Mouse (Mus musculus) ES-E14 (cell line): ENCODE data around the gene Szrd1. TPM values are rescaled to one million over a fixed set of nuclear protein-coding genes. Genes with fewer than 3 reads are reported as not detected.

Source experiments
- DNase-seq: peaks from one replicate; pipeline ENCODE4 v3.0.0-alpha.2; 2013; ENCODE audit warnings: low read depth, low spot score
- H3K27ac ChIP-seq: 2 replicates; pipeline ENCODE4 v1.5.1; 2012; ENCODE audit warnings: low read depth, mild to moderate bottlenecking, low read length, moderate library complexity, mixed read lengths; ENCODE audit not compliant: poor library complexity, insufficient read depth, severe bottlenecking
- H3K36me3 ChIP-seq: 2 replicates; pipeline ENCODE4 v1.6.1; 2012; ENCODE audit warnings: mild to moderate bottlenecking, low read length, moderate library complexity, mixed read lengths; ENCODE audit not compliant: control insufficient read depth, poor library complexity, insufficient read depth, severe bottlenecking
- H3K4me1 ChIP-seq, 2 experiments: fragments of 150-350 bp in 1 of 2; sonication (generic) in 1 of 2; 2 replicates each; pipeline ENCODE4 v1.6.1; 2012; ENCODE audit warnings: low read length in 2 of 2, mild to moderate bottlenecking in 1 of 2, mixed read lengths in 1 of 2; ENCODE audit not compliant: control insufficient read depth in 2 of 2, insufficient read depth in 2 of 2, poor library complexity in 1 of 2
- H3K4me3 ChIP-seq, 2 experiments: fragments of 150-350 bp in 1 of 2; sonication (generic) in 1 of 2; 2 replicates each; pipeline ENCODE4 v1.5.1; 2012; ENCODE audit warnings: low read length in 2 of 2, low read depth in 1 of 2, mild to moderate bottlenecking in 1 of 2, mixed read lengths in 1 of 2; ENCODE audit not compliant: insufficient read depth in 1 of 2, poor library complexity in 1 of 2, severe bottlenecking in 1 of 2
- H3K9ac ChIP-seq: 2 replicates; pipeline ENCODE4 v1.6.1; 2012; ENCODE audit warnings: low read depth, mild to moderate bottlenecking, low read length, mixed read lengths; ENCODE audit not compliant: poor library complexity, insufficient read depth, severe bottlenecking
- H3K9me3 ChIP-seq: fragments of 150-350 bp; sonication (generic); 2 replicates; pipeline ENCODE4 v1.6.1; 2012; ENCODE audit warnings: low read depth, mild to moderate bottlenecking, low read length; ENCODE audit not compliant: control insufficient read depth, insufficient read depth
- CHD2 ChIP-seq: IDR thresholded peaks from 2 replicates; pipeline ENCODE4 v1.6.1; 2014; ENCODE audit warnings: mild to moderate bottlenecking, low read depth, low read length, inconsistent platforms
- HCFC1 ChIP-seq: IDR thresholded peaks from 2 replicates; pipeline ENCODE4 v1.6.1; 2012; ENCODE audit warnings: low read length, inconsistent platforms, borderline replicate concordance; ENCODE audit not compliant: insufficient read depth
- MAFK ChIP-seq: IDR thresholded peaks from 2 replicates; pipeline ENCODE4 v1.6.1; 2014; ENCODE audit warnings: mild to moderate bottlenecking, low read depth, low read length, inconsistent platforms; ENCODE audit not compliant: insufficient read depth
- ZC3H11A ChIP-seq: IDR thresholded peaks from 2 replicates; pipeline ENCODE4 v1.6.1; 2012; ENCODE audit warnings: low read depth, mild to moderate bottlenecking, inconsistent platforms, low read length, borderline replicate concordance
- ZNF384 ChIP-seq: IDR thresholded peaks from 2 replicates; pipeline ENCODE4 v1.6.1; 2012; ENCODE audit warnings: low read depth, low read length, inconsistent platforms
- in situ Hi-C, 2 experiments: fragments of 600-800 bp; cut with MboI; formaldehyde crosslinking; loops; one replicate each; pipeline ENCODE4 v1.15.1; 2025; ENCODE audit warnings: low sequenced_read_pairs in 2 of 2, inconsistent platforms in 1 of 2; ENCODE audit not compliant: unreplicated experiment in 2 of 2
- total RNA-seq: library from RNA; depleted of rRNA; stranded (reverse); fragments of 300-350 nt; gene quantifications from 2 replicates; pipeline ENCODE4 v1.2.3, GENCODE M21; 2012

Szrd1 gene
- total RNA-seq, 1 experiment, result 64.6 TPM

DNA sequence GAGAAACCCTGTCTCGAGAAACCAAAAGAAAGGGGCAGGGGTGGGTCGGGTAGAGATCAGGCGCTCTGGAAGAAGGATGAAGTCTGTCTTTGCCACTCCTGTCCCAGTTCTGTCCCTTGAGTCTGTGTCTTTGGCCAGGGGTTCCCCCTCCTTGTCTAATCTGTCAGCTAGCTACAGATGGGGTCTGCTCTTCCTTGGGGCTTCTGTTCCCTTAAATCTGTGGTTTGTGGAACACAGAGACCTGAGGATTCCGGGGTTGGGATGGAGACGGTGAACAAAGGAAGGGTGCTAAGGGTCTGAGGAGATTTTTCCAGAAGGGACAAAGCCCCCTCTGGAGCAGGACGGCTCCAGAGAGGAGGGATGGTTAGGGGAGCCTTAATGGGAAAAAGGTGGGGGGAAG is 51.5 kb downstream of the Szrd1 start, which contains the start of gene Spata21:
Gene Spata21 (plus strand): TSS at position 301 of the 400 bp plus-strand sequence.
- Histone ChIP-seq H3K9me3 (no peaks in the 10 kb centered on the region), H3K4me1 (peaks cover 0 to 7% of the 10 kb centered on the region in 2 experiments; a peak in 1 of 4 replicates), H3K9ac (no peak within 1 kb of the TSS), H3K36me3 (no peaks in the 10 kb centered on the region), H3K4me3 (no peak within 1 kb of the TSS), H3K27ac (no peak within 1 kb of the TSS)
- DNase-seq, result no peak
- TF ChIP-seq ZC3H11A (no peak), MAFK (no peak), CHD2 (no peak), ZNF384 (no peak), HCFC1 (no peak)
- in situ Hi-C loops, result no loop called here

- TF ChIP-seq CHD2 (no peak), HCFC1 (no peak), ZNF384 (no peak), MAFK (no peak)
- no peak overlapping the region for H3K27ac ChIP-seq
- in situ Hi-C loops, result no loop called here
Measured at GRCm38 (mm10) chr4:141086862-141087261, 52.7 kb downstream of the Szrd1 start.

GRCm38 (mm10) chr4:141078510-141079137 is 61.0 kb downstream of the Szrd1 start:
- H3K4me3 ChIP-seq, result peak overlapping the region; percentile 50 to 87; a peak in 3 of 4 replicates
- in situ Hi-C loops, result no loop called here
- DNase-seq, result no peak
- H3K4me1 ChIP-seq, result peaks cover 2 to 7% of the 10 kb centered on the region in 2 experiments; a peak in 1 of 4 replicates
- TF ChIP-seq HCFC1, result no peak
- no peak for TF ChIP-seq CHD2
- TF ChIP-seq ZNF384, result no peak
- TF ChIP-seq MAFK, result no peak
- TF ChIP-seq ZC3H11A, result no peak
- peak overlapping the region; percentile 41 for H3K9ac ChIP-seq
- H3K36me3 ChIP-seq, result peaks cover 1% of the 10 kb centered on the region; the same call in 1 of the 2 replicates
- H3K9me3 ChIP-seq, result no peaks in the 10 kb centered on the region
- no peak overlapping the region for H3K27ac ChIP-seq

More at GRCm38 (mm10) chr4:141086862-141087261, 52.7 kb downstream of the Szrd1 start:
- no peaks in the 10 kb centered on the region for H3K36me3 ChIP-seq
- no peak overlapping the region for H3K9ac ChIP-seq
- H3K4me1 ChIP-seq, result peaks cover 0 to 7% of the 10 kb centered on the region in 2 experiments; a peak in 1 of 4 replicates
- no peak for DNase-seq
- no peak overlapping the region for H3K4me3 ChIP-seq
- H3K9me3 ChIP-seq, result no peaks in the 10 kb centered on the region

DNA sequence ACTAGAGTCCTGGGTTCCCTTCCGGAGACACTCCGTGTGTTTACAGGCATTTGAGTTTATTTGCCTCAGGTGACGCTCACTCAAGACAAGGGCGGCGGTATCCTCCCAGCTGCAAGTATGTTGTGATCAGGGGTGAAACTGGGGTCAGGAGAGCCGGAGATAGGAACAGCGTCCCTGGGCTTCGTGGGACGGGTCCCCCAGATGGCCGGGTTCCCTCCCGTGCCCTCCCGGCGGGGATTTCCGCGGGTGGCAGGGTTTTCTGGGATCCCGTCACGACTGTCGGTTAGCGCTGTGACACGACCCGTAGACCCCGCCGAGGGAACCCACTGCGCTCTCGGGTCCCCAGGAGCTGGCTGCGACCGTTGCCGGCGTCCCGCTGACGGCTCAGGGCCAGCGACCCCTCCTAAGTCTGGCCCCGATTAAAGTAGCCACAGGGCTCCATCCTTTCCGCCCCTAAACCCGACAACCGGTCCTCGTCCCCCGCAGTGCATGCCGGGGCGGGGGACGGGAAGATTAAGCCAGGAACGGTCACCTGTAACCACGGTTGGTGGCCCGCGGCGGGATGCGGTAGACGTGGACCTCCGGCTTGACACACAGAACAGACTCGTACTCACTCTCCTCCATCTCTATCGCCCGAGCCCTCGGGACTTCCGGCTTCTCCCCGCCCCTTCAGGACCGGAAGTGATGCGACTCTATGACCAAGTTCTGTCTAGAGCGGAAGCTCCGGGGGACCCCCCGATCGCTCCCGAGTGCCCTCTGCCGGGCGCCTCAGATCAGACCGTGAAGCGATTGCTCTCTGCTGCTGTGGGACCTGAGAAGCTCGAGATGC is 61.7 kb downstream of the Szrd1 start, which contains the start of gene Necap2:
Gene Necap2 (minus strand): TSS at position 677 of the 829 bp plus-strand sequence.
- Histone ChIP-seq H3K4me1 (peaks cover 2 to 7% of the 10 kb centered on the region in 2 experiments; a peak in 1 of 4 replicates), H3K4me3 (peak within 1 kb of the TSS; percentile 87 to 96), H3K9me3 (no peaks in the 10 kb centered on the region), H3K27ac (no peak within 1 kb of the TSS), H3K9ac (peak within 1 kb of the TSS; percentile 92), H3K36me3 (peaks cover 8% of the 10 kb centered on the region; the same call in 1 of the 2 replicates)
- in situ Hi-C loops, result no loop called here
- peak; percentile 97 for DNase-seq
- no peak for TF ChIP-seq CHD2
- peak; percentile 62; the same call in 1 of the 2 replicates for TF ChIP-seq HCFC1
